Mouse (Mus musculus) limb, embryonic 14.5 days (tissue): Measurements from ENCODE around the gene Prkaca. TPM values are rescaled to one million over a fixed set of nuclear protein-coding genes. Genes with fewer than 3 reads are reported as not detected.
A peak's percentile ranks its signal among the peaks of the same experiment; 100 is the strongest.

Experiments
- ATAC-seq: fragments of 200-750 bp; cut with Nextera tagmentation; 2 replicates; pipeline ENCODE4 v1.8.0; 2017; ENCODE audit warnings: low read depth, moderate number of reproducible peaks, moderate TSS enrichment; ENCODE audit not compliant: low FRiP score
- DNase-seq: peaks from one replicate; pipeline ENCODE4 v3.0.0-alpha.2; 2015; ENCODE audit warnings: low spot score
- H3K27ac ChIP-seq: fragments of 300-500 bp; sonication (generic); replicated peaks from 2 replicates; pipeline ENCODE4 v1.5.1; 2014; ENCODE audit warnings: low read depth, mild to moderate bottlenecking, low read length, moderate library complexity, mixed read lengths
- H3K27me3 ChIP-seq: fragments of 300-500 bp; sonication (generic); 2 replicates; pipeline ENCODE4 v1.6.1; 2014; ENCODE audit warnings: low read length, mixed read lengths; ENCODE audit not compliant: control insufficient read depth, insufficient read depth
- H3K36me3 ChIP-seq: fragments of 300-500 bp; sonication (generic); 2 replicates; pipeline ENCODE4 v1.6.1; 2014; ENCODE audit warnings: mild to moderate bottlenecking, low read length, moderate library complexity, mixed read lengths; ENCODE audit not compliant: control insufficient read depth, insufficient read depth
- H3K4me1 ChIP-seq: fragments of 300-500 bp; sonication (generic); 2 replicates; pipeline ENCODE4 v1.6.1; 2014; ENCODE audit warnings: antibody characterized with exemption, low read length, mixed read lengths; ENCODE audit not compliant: control insufficient read depth, insufficient read depth
- H3K4me2 ChIP-seq: fragments of 300-500 bp; sonication (generic); replicated peaks from 2 replicates; pipeline ENCODE4 v1.6.1; 2014; ENCODE audit warnings: low read depth, mild to moderate bottlenecking, low read length, moderate library complexity; ENCODE audit not compliant: severe bottlenecking
- H3K4me3 ChIP-seq: fragments of 300-500 bp; sonication (generic); replicated peaks from 2 replicates; pipeline ENCODE4 v1.5.1; 2014; ENCODE audit warnings: low read length
- H3K9ac ChIP-seq: fragments of 300-500 bp; sonication (generic); 2 replicates; pipeline ENCODE4 v1.6.1; 2014; ENCODE audit warnings: mild to moderate bottlenecking, low read depth, low read length, moderate library complexity; ENCODE audit not compliant: severe bottlenecking
- H3K9me3 ChIP-seq: fragments of 300-500 bp; sonication (generic); 2 replicates; pipeline ENCODE4 v1.6.1; 2016; ENCODE audit warnings: low read length; ENCODE audit not compliant: control insufficient read depth
- POLR2A ChIP-seq: fragments of 200-500 bp; IDR thresholded peaks from 2 replicates; pipeline ENCODE4 v1.8.0; 2012; ENCODE audit warnings: inconsistent platforms, mild to moderate bottlenecking, moderate library complexity, borderline replicate concordance; ENCODE audit not compliant: insufficient read depth, insufficient read length; ENCODE audit errors: extremely low read depth
- WGBS: fragments of 180-500 bp; shearing (Covaris S2); extraction: QIAGEN DNeasy Blood & Tissue Kit; methylation state at CpG from one replicate; pipeline ENCODE4 v1.1.7; 2014; 5-methylcytosine and 5-hydroxymethylcytosine counted together
- polyA plus RNA-seq, 2 experiments: library from polyadenylated mRNA; depleted of rRNA in 1 of 2; stranded (reverse) in 1 of 2; unstranded in 1 of 2; fragments of >200 nt; fragmentation: Nextera tagmentation in 1 of 2; extraction: Ambion mirVana in 1 of 2; gene quantifications; 2 replicates each; pipeline versions ENCODE4 v1.2.1 to v1.2.3; 2012 to 2014

Prkaca gene
- polyA plus RNA-seq (2012; rRNA removed), result 132 and 141 TPM in 2 replicates
- polyA plus RNA-seq (2014; fragmentation: Nextera tagmentation; extraction: Ambion mirVana), result 151 and 158 TPM in 2 replicates

DNA sequence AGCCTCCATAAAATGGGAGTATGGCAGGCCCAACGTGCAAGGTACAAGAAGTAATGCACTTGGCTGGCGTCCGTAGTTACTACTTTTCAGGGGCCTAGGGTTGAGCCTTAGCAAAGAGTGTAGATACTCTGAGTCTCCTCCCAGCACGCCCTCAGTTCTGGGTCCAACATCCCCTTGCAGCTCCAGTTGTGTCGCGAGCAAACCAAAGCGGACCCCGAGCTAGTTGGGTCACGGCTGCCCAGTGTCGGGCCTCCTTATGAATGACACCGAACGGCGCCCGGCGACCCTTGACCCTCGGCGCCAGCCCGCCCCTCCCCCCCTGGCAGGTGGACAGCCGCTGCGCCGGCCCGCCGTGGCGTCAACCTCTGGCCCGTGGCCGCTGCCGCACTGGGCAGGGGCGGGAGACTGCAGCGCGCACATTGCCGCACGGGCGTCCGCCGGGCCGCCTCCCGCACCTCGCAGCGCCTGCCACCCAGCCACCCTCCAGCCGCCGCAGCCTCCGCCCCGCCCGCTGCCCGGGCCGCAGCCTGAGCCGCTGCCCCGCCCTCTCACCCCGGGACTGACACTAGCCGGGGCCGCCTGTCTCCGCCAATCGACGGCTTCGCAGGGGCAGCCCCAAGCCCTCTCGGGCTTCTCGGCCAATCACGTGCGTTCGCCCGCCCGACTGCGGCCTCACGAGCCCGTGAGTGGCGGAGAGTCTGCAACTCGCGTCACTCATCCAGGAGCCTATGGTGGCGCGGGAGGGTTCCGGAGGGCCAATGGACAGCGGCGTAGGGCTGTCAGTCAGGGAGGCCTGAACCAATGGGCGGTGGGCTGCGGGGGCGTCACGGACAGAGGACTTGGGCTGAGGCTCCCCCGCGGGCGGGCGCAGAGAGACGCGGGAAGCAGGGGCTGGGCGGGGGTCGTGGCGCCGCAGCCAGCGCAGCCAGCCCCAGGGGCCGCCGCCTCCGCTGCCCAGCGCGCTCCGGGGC is at the start of gene Prkaca:
Gene Prkaca, plus strand, starts transcription at position 844 of the 971 bp plus-strand sequence.
- DNase-seq (peak; percentile 98), ATAC-seq (peak; percentile 100)
- Histone ChIP-seq H3K4me3 (peak within 1 kb of the TSS; percentile 84), H3K4me2 (peak within 1 kb of the TSS; percentile 87), H3K36me3 (peaks cover 27% of the 10 kb centered on the region; the same call in 1 of the 2 replicates), H3K9me3 (no peaks in the 10 kb centered on the region), H3K9ac (peak within 1 kb of the TSS; percentile 77), H3K4me1 (peaks cover 15% of the 10 kb centered on the region), H3K27me3 (no peaks in the 10 kb centered on the region), H3K27ac (peak within 1 kb of the TSS; percentile 38; the same call in 1 of the 2 replicates)
- WGBS, result under 1% methylated on average over 42 of the region's 94 CpGs
- no peak for TF ChIP-seq POLR2A

GRCm38 (mm10) chr8:83924585-83924984 is 48.2 kb upstream of the Prkaca start:
- WGBS, result 90% methylated on average over 5 of the region's 5 CpGs
- no peak for ATAC-seq
- Histone ChIP-seq H3K36me3 (peaks cover 92% of the 10 kb centered on the region), H3K27me3 (no peaks in the 10 kb centered on the region), H3K4me3 (no peak overlapping the region), H3K9ac (no peak overlapping the region), H3K27ac (no peak overlapping the region), H3K4me2 (no peak overlapping the region), H3K9me3 (no peaks in the 10 kb centered on the region), H3K4me1 (no peaks in the 10 kb centered on the region)
- no peak for DNase-seq
- TF ChIP-seq POLR2A, result no peak

DNA sequence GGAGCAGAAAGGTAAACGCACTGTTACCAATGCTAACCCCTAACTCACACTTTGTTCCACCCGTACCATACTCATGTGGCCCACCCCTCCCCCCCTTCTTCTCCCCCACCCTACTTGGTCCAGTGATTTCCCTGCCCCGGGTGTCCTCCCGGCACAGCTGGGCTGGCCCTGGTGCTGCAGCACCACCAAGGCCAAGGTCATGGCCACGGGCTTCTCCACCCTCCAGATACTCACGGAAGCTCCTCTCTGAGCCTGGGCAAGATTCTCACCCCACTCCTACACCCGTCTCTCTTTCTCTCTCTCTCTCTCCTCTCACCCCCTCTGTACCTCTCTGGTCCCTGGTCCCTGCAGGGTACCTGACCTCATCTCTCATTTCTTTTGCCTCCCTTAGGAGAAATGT is 46.5 kb upstream of the Prkaca start:
- 77% methylated on average over 7 of the region's 7 CpGs for WGBS

GRCm38 (mm10) chr8:83934222-83934621 is 38.6 kb upstream of the Prkaca start:
- Histone ChIP-seq H3K4me2 (no peak overlapping the region), H3K27ac (no peak overlapping the region), H3K4me3 (no peak overlapping the region), H3K27me3 (no peaks in the 10 kb centered on the region), H3K9me3 (no peaks in the 10 kb centered on the region), H3K4me1 (no peaks in the 10 kb centered on the region), H3K9ac (no peak overlapping the region), H3K36me3 (peaks cover 100% of the 10 kb centered on the region)
- WGBS, result 91% methylated on average over 4 of the region's 5 CpGs
- DNase-seq (no peak), ATAC-seq (no peak)
- no peak for TF ChIP-seq POLR2A

More for the DNA sequence above, 46.5 kb upstream of the Prkaca start:
- Histone ChIP-seq H3K27ac (no peak overlapping the region), H3K4me2 (no peak overlapping the region), H3K4me1 (no peaks in the 10 kb centered on the region), H3K4me3 (no peak overlapping the region), H3K36me3 (peaks cover 96% of the 10 kb centered on the region), H3K9ac (no peak overlapping the region), H3K9me3 (no peaks in the 10 kb centered on the region), H3K27me3 (no peaks in the 10 kb centered on the region)
- no peak for ATAC-seq
- no peak for TF ChIP-seq POLR2A
- no peak for DNase-seq

DNA sequence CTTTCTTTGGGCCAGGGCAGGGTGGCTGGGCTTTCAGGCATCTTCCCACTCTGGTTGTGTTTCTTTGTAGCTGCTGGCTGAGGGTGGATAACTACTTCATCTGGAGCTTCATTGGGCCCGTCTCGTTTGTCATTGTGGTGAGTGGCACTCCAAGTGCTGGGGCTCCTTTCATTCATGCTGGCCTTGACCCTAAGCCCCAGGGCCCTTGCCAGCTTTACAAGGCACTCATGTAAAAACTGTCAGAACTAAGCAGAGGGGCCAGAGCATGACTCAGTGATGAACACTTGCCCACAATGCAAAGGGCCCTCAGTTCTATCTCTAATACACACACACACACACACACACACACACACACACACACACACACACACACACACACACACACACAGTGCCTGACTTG is 37.8 kb upstream of the Prkaca start:
- Histone ChIP-seq H3K27me3 (no peaks in the 10 kb centered on the region), H3K27ac (no peak overlapping the region), H3K9me3 (no peaks in the 10 kb centered on the region), H3K4me2 (no peak overlapping the region), H3K4me1 (no peaks in the 10 kb centered on the region), H3K9ac (no peak overlapping the region), H3K36me3 (peaks cover 99% of the 10 kb centered on the region), H3K4me3 (no peak overlapping the region)
- DNase-seq, result no peak
- TF ChIP-seq POLR2A, result no peak
- 86% methylated on average over 2 of the region's 2 CpGs for WGBS
- ATAC-seq, result no peak
